Mouse (Mus musculus): ENCODE results near the gene Lbp. TPM values are rescaled to one million over a fixed set of nuclear protein-coding genes. Genes with fewer than 3 reads are reported as not detected.

Gene Lbp
- total RNA-seq, 2 experiments from 2014 or later: 140 to 215 TPM

GRCm38 (mm10) chr2:158302807-158303206, 3.5 kb upstream of the Lbp start:
- no peak for ATAC-seq (replicated peaks; ENCODE audit: poor library complexity, severe bottlenecking)

DNA sequence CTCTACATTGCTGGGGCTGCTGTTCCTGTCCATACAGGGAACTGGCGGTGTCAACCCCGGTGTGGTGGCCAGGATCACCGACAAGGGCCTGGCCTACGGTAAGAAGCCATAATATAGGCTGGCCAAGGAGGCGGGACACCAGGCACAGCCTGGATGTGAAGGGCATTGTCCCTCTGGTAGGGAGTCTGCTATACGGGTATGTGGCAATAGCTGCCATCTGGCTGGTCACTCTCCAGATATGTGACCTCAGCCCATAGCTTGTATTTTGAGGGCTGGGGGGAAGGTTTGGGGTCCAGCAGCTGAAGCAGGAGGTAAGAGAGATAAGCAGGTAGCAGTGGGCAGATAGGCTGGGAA, 380 bp downstream of the Lbp start:
- no peak for ATAC-seq (replicated peaks; ENCODE audit: poor library complexity, severe bottlenecking)

GRCm38 (mm10) chr2:158308276-158308675, 2.0 kb downstream of the Lbp start:
- no peak for ATAC-seq (replicated peaks; ENCODE audit: poor library complexity, severe bottlenecking)

DNA sequence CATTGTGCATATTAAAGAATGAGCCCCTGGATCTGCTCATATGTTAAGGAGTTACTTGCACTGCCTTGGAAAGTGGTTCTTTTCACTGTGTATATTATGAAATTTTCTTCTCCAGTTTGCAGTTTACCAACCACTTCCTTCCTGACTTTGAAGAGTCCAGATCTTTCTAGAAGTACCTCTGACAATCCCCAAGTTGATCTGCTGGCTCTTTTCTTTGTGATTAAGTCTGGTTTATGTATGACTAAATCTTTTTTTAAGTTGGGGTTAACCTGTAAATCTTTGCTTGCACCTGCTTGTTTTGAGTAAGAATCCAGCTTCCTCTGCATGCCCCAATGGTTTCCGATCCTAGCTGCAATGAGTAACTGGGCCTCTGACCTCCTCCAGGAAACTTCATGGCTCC, 6.8 kb downstream of the Lbp start:
- peak; percentile 12; the same call in 1 of the 2 replicates for ATAC-seq (replicated peaks; ENCODE audit: poor library complexity, severe bottlenecking)

GRCm38 (mm10) chr2:158316371-158316770, 10.1 kb downstream of the Lbp start:
- no peak for ATAC-seq (replicated peaks; ENCODE audit: poor library complexity, severe bottlenecking)

DNA sequence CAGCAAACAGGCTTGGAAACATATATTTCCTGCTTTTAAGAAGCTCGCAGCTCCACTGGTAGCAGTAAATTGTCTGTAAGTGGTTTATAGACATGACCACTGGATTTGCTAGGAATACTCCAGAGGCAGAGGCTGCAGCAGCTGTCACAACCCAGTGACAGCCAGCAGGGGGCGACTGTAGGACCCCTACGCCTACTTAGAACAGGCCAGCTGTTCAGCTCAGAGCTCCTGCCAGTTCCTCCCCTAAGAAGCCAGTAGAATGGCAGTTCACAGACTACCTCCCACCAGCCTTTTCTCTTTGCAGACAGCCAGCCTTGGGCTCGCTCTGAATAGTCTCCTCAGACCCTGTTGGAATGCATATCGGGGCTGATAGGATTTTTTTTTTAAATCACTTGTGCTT, 10.7 kb downstream of the Lbp start:
- ATAC-seq (replicated peaks; ENCODE audit: poor library complexity, severe bottlenecking): peak; percentile 58

DNA sequence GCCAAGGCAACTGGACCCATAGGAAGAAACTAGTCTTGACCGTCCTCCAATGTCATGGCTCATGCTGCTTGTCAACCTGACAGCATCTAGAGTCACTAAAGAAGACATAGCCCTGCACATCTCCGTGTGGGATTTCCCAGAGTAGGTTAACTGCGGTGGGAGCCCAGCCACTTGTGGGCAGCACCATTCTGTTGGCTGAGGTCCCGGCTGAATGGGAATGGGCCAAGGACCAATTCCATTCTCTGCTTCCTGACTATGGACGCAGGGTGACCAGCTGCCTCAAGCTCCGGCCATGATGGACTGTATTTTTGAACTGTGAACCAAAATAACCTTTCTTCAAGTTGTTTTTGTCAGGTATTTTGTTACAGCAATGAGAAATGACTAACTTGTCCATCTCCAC, 15.3 kb downstream of the Lbp start:
- ATAC-seq (replicated peaks; ENCODE audit: poor library complexity, severe bottlenecking): no peak

DNA sequence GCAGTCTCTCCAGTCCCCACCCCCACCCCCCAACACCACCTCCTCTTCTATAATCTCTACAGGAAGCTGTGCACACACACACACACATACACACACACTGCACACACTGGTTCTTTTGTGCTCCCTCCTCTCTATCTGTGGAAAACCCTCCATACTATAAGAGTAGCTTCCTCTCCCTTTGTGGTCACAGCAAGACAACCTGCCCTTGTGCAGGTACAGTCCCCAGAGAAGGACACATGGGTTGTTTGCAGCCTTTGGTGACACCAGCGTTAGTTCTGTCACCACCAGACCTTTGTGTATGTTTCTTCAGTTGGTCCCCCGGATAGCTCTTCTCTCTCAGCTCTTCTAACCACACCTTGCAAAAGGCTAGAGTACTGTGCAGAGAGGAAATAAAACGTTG, 16.6 kb downstream of the Lbp start:
- ATAC-seq (replicated peaks; ENCODE audit: poor library complexity, severe bottlenecking): peak; percentile 76

DNA sequence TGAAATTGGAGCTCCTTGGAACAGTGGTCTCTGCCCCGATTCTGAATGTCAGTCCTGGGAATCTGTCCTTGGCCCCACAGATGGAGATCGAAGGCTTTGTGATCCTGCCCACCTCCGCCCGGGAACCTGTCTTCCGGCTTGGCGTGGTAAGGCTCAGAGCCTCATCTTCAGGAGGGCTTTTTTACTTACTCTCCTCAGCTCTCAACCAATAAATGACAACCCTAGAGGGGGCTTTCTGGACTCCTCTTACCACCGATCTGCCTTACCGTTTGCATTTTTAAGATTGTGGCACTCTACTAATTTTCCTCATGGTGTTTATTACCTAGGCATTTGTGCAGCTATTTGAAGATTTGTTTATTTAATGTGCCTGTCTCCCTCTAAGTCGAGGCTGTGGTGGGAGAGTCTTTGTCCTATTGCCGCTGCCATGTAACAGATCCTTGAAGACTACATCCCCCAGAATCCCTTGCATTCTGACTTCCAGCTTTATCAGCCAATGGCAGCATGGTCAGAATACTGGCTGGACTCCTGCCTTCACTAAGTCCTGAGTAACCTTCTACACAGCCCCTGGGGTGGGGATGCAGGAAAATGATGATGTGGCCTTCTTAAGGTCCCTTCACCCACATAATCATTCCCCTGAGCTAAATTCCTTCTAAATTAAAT, 18.4 kb downstream of the Lbp start:
- no peak for ATAC-seq (replicated peaks; ENCODE audit: poor library complexity, severe bottlenecking)

GRCm38 (mm10) chr2:158325609-158326008, 19.3 kb downstream of the Lbp start:
- no peak for ATAC-seq (replicated peaks; ENCODE audit: poor library complexity, severe bottlenecking)

DNA sequence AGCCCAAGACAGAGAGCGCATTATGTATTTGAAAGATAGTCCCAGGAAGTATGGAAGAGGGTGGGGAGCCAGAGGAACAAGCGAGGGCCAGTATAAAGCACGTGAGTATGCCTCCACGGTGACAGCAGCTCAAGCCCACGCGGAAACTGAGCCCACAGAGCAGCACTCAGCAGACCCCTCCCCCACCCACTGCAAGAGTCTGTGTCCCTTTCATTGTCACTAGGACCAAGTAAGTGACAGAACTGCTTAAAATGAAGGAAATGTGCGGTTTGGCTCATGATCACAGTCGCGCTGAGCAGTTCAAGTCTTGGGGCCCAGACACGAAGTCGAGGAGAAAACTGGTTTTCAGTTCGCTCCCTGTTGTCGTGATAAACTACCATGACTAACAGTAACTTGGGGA, 28.1 kb downstream of the Lbp start:
- ATAC-seq (replicated peaks; ENCODE audit: poor library complexity, severe bottlenecking): peak; percentile 16; the same call in 1 of the 2 replicates

DNA sequence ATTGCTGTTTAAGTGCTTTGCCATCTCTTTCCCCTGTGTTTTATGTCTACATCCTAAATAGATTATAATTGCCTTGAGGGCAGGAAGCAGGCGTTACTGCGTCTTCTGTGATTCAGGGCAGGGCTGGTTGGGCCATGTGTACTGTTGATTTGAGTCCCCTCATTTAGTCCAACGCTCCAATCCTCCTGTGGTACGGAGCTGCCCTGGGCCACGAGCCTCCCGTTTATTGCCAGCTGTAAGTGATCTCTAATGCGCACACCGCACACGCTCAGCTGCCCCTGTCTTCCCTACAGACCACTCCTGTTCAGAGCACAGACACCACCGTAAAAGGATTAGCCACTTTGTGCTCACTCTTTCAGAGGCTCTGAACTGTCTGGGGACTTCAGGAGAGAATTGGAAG, 31.4 kb downstream of the Lbp start:
- no peak for ATAC-seq (replicated peaks; ENCODE audit: poor library complexity, severe bottlenecking)

GRCm38 (mm10) chr2:158339948-158340564, 33.8 kb downstream of the Lbp start:
- peak; percentile 78 for ATAC-seq (replicated peaks; ENCODE audit: poor library complexity, severe bottlenecking)

DNA sequence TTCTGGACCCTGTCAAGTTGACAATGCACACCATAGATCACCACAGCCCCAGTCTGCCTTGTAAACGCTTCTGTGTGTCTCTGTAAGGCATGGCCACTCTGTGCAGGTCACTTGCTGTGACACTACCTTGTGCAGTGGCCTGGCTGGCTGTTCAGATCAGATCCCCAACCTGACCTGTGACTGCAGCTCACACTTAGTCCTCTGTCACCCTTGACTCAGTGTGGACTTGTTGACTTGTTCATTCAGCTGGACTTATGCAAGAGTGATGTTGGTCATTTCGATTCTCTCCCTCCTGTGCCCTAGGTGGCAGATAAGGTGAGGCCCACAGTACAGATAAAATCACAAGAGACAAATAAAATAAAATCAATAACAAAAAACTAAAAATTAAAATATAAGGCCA, 35.0 kb downstream of the Lbp start:
- ATAC-seq (replicated peaks; ENCODE audit: poor library complexity, severe bottlenecking): no peak

GRCm38 (mm10) chr2:158343495-158343894, 37.2 kb downstream of the Lbp start:
- peak; percentile 59 for ATAC-seq (replicated peaks; ENCODE audit: poor library complexity, severe bottlenecking)

- peak; percentile 24 for ATAC-seq (replicated peaks; ENCODE audit: poor library complexity, severe bottlenecking)
These were observed 40.2 kb downstream of the Lbp start for GRCm38 (mm10) chr2:158346467-158346866.

GRCm38 (mm10) chr2:158347868-158348267, 41.6 kb downstream of the Lbp start:
- ATAC-seq (replicated peaks; ENCODE audit: poor library complexity, severe bottlenecking): peak; percentile 73

DNA sequence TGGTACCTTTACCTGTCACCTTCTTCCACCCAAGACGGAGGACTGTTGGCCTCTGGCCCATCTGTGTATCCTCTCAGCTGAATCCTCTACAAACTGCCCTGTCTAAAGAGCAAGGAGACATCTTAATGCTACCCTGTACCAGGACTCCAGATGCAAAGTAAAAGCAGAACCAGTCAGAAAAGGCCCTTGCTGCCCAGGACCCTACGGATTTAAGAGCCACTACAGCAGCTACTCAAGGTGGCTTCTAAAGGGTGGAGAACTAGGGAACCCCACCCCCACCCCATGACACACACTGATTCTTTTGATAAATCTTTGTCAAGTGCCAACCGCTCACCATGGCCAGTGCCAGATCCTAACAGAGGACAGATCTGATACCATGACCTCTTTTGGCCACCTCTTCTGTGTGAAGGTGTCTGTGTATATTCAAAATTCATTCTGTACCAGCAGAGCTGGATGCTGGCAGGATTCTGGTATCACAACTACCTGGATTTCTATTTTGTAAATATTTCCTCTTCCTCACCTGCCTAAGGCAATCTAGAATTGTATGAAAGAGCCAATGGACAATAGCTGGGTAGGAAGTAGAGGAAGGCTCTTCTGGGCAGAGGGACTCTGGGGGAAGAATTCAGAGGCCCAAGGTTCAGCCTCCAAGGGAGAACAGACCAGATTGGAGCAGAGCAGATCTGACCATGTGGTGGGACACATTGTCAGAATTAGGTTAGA, 46.7 kb downstream of the Lbp start:
- ATAC-seq (replicated peaks; ENCODE audit: poor library complexity, severe bottlenecking): no peak

- ATAC-seq (replicated peaks; ENCODE audit: poor library complexity, severe bottlenecking): no peak
These were observed 48.2 kb downstream of the Lbp start for GRCm38 (mm10) chr2:158354348-158355114.

DNA sequence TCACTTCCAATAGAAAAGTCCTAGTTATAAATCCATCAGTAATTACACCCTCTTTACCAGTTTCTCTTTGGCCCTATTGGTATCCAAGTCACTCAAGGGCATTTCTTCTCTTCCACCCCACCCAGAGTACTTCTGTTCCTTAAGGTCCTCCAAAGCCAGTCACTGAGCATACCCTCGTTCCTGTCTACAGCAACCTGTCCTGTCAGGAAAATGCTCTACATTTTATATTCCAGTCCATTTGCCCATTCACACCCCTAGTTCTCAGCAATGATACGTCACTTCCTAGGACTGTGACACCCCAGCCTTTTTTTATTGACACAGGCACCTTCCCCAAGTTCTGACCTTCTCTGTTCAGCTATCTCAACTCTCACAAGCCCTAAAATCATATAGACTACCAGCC, 48.9 kb downstream of the Lbp start:
- no peak for ATAC-seq (replicated peaks; ENCODE audit: poor library complexity, severe bottlenecking)

- ATAC-seq (replicated peaks; ENCODE audit: poor library complexity, severe bottlenecking): no peak
These were observed 49.8 kb downstream of the Lbp start for GRCm38 (mm10) chr2:158356121-158356520.

Data from granulocyte monocyte progenitor cell, adult 5-6 weeks (primary cell).